Mouse (Mus musculus): ENCODE results near the gene Gm8653.
"Not testable (repeated sequence)": the region's sequence is repeated elsewhere in the genome, so short reads cannot be mapped to it uniquely, and the experiment has no call there.

Gene Gm8653

GRCm38 (mm10) chr7:22201164-22201563 lies at the start of gene Gm8653:
TSS of gene Gm8653 (minus strand) at chr7:22201264.
- DNase-seq (ENCODE audit: low spot score): not testable (repeated sequence)

- DNase-seq (ENCODE audit: low spot score): not testable (repeated sequence)
Observed at GRCm38 (mm10) chr7:22229384-22229783, 28.3 kb upstream of the Gm8653 start, which contains the start of gene Gm8453. TSS of gene Gm8453 (minus strand) at chr7:22229484.

GRCm38 (mm10) chr7:22189077-22189476 lies 12.0 kb downstream of the Gm8653 start, which contains the start of gene Vmn1r143:
TSS of gene Vmn1r143 (plus strand) at chr7:22189377.
- DNase-seq (ENCODE audit: low spot score): not testable (repeated sequence)

GRCm38 (mm10) chr7:22163935-22164334 lies 37.1 kb downstream of the Gm8653 start, which contains the start of gene Vmn1r142:
TSS of gene Vmn1r142 (minus strand) at chr7:22164035.
- not testable (repeated sequence) for DNase-seq (ENCODE audit: low spot score)
